Mouse (Mus musculus) embryonic facial prominence, embryonic 13.5 days (tissue): Measurements from ENCODE around the gene Olfr984. TPM values are rescaled to one million over a fixed set of nuclear protein-coding genes. Genes with fewer than 3 reads are reported as not detected.

Source experiments
- ATAC-seq: fragments of 200-750 bp; cut with Nextera tagmentation; 2 replicates; pipeline ENCODE4 v1.8.0; 2017; ENCODE audit warnings: low read depth; ENCODE audit not compliant: insufficient number of reproducible peaks, insufficient read depth, low FRiP score, low TSS enrichment
- H3K27ac ChIP-seq: fragments of 300-500 bp; sonication (generic); 2 replicates; pipeline ENCODE4 v1.5.1; 2015; ENCODE audit warnings: moderate library complexity, mild to moderate bottlenecking, inconsistent platforms
- H3K27me3 ChIP-seq: fragments of 300-500 bp; sonication (generic); 2 replicates; pipeline ENCODE4 v1.6.1; 2015; ENCODE audit warnings: mild to moderate bottlenecking, inconsistent platforms
- H3K36me3 ChIP-seq: fragments of 300-500 bp; sonication (generic); 2 replicates; pipeline ENCODE4 v1.6.1; 2015; ENCODE audit warnings: mild to moderate bottlenecking, inconsistent platforms
- H3K4me1 ChIP-seq: fragments of 300-500 bp; sonication (generic); 2 replicates; pipeline ENCODE4 v1.6.1; 2015; ENCODE audit warnings: inconsistent platforms
- H3K4me2 ChIP-seq: fragments of 300-500 bp; sonication (generic); 2 replicates; pipeline ENCODE4 v1.6.1; 2015; ENCODE audit warnings: moderate library complexity, mild to moderate bottlenecking, inconsistent platforms
- H3K4me3 ChIP-seq: fragments of 300-500 bp; sonication (generic); 2 replicates; pipeline ENCODE4 v1.5.1; 2015; ENCODE audit warnings: mild to moderate bottlenecking, inconsistent platforms
- H3K9ac ChIP-seq: fragments of 300-500 bp; sonication (generic); 2 replicates; pipeline ENCODE4 v1.6.1; 2015; ENCODE audit warnings: mild to moderate bottlenecking, inconsistent platforms
- H3K9me3 ChIP-seq: fragments of 300-500 bp; sonication (generic); 2 replicates; pipeline ENCODE4 v1.6.1; 2016; ENCODE audit warnings: inconsistent platforms
- WGBS: fragments of 180-500 bp; shearing (Covaris S2); methylation state at CpG from one replicate; pipeline ENCODE4 v1.1.7; 2015; ENCODE audit warnings: mixed read lengths; 5-methylcytosine and 5-hydroxymethylcytosine counted together
- polyA plus RNA-seq: library from polyadenylated mRNA; unstranded; fragments of >200 nt; fragmentation: Nextera tagmentation; extraction: Ambion mirVana; gene quantifications from 2 replicates; pipeline ENCODE4 v1.2.1, GENCODE M21; 2015

Gene Olfr984
- not detected in 2 replicates for polyA plus RNA-seq

DNA sequence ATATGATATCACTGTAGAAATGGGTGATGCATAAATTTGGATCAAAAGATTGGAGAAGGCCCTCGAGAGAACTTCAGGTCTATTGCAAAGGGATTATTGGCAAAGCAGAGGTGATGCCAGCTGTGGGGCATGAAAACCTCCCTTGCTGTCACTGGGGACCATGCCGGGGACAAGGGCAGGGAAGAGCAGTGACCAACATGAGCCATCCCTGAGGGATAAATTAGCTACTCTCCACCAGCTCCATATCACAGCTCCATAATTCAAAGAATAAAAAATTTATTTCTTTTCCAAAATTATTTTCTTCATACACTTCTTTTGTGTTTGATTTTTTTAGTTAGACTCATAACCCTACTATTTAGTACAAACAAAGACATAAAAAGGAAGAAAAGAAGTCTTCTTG lies at the start of gene Olfr984:
TSS of gene Olfr984 (minus strand) at position 101 of the 400 bp plus-strand sequence.
- H3K9me3 ChIP-seq = no peaks in the 10 kb centered on the region
- no peak within 1 kb of the TSS for H3K4me2 ChIP-seq
- no peak for ATAC-seq
- H3K4me1 ChIP-seq = peaks cover 7% of the 10 kb centered on the region; the same call in 1 of the 2 replicates
- H3K9ac ChIP-seq = no peak within 1 kb of the TSS
- no peak within 1 kb of the TSS for H3K27ac ChIP-seq
- no peaks in the 10 kb centered on the region for H3K36me3 ChIP-seq
- no peak within 1 kb of the TSS for H3K4me3 ChIP-seq
- no peaks in the 10 kb centered on the region for H3K27me3 ChIP-seq
- 82% methylated on average over 2 of the region's 2 CpGs for WGBS

DNA sequence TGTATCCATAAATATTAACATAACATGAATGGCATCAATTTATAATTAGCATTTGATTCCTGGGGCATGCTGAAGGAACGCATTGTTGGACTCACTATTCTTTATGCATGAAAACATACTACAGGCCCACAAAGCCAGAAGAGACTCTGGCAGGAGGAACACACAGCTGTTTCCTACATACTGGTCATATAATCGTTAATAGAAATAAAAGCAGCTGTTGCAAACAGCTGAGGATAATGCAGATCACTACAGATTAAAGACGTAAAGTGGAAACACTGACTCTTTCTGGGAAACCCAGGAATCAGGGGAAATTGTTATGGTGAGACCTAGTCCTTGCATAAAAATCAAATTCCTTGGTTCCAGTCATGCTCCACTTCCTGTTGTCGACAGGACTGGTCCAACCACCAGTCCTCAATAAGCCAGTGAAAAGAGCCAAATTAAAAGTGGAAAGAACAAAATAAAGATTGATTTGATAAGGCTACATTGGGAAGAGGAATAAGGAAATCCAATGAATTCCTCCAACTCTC lies 41.2 kb upstream of the Olfr984 start:
- H3K27me3 ChIP-seq = peaks cover 3% of the 10 kb centered on the region; the same call in 1 of the 2 replicates
- no peak for ATAC-seq

DNA sequence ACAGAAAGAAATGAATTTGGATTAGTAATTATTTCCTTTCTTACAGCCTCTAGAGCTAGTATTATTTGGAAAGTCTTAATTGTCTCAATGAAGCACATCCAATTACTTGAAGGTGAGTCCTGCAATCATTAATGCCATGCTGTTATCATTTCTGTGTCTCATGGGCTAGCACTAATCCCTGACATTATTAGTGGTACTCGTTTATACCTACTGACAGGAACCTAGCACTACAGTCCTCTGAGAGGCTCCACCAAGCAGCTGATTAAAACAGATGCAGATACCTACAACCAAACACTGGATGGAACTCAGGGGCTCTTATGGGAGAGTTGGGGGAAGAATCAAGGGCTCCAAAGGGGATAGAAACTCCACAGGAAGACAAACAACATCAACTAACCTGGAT lies 27.5 kb upstream of the Olfr984 start:
- H3K27ac ChIP-seq = no peak overlapping the region
- H3K4me3 ChIP-seq = no peak overlapping the region
- WGBS = 42% methylated on average over 1 of the region's 1 CpGs
- H3K4me1 ChIP-seq = no peaks in the 10 kb centered on the region
- H3K9me3 ChIP-seq = no peaks in the 10 kb centered on the region
- no peaks in the 10 kb centered on the region for H3K27me3 ChIP-seq
- ATAC-seq = no peak
- H3K9ac ChIP-seq = no peak overlapping the region
- H3K36me3 ChIP-seq = no peaks in the 10 kb centered on the region
- no peak overlapping the region for H3K4me2 ChIP-seq

More for the DNA sequence above, 41.2 kb upstream of the Olfr984 start:
- Histone ChIP-seq H3K4me3 (no peak overlapping the region), H3K4me2 (no peak overlapping the region), H3K4me1 (no peaks in the 10 kb centered on the region), H3K27ac (no peak overlapping the region), H3K9me3 (no peaks in the 10 kb centered on the region), H3K9ac (no peak overlapping the region), H3K36me3 (no peaks in the 10 kb centered on the region)
- WGBS = 44% methylated on average over 4 of the region's 4 CpGs

- H3K36me3 ChIP-seq = no peaks in the 10 kb centered on the region
- no peaks in the 10 kb centered on the region for H3K27me3 ChIP-seq
- no peak overlapping the region for H3K4me2 ChIP-seq
- H3K4me1 ChIP-seq = no peaks in the 10 kb centered on the region
- no peak overlapping the region for H3K9ac ChIP-seq
- no peak for ATAC-seq
- no peak overlapping the region for H3K4me3 ChIP-seq
- no peaks in the 10 kb centered on the region for H3K9me3 ChIP-seq
- 74% methylated on average over 4 of the region's 4 CpGs for WGBS
- H3K27ac ChIP-seq = no peak overlapping the region
Measured at GRCm38 (mm10) chr9:40139484-40139883, 25.5 kb upstream of the Olfr984 start.

DNA sequence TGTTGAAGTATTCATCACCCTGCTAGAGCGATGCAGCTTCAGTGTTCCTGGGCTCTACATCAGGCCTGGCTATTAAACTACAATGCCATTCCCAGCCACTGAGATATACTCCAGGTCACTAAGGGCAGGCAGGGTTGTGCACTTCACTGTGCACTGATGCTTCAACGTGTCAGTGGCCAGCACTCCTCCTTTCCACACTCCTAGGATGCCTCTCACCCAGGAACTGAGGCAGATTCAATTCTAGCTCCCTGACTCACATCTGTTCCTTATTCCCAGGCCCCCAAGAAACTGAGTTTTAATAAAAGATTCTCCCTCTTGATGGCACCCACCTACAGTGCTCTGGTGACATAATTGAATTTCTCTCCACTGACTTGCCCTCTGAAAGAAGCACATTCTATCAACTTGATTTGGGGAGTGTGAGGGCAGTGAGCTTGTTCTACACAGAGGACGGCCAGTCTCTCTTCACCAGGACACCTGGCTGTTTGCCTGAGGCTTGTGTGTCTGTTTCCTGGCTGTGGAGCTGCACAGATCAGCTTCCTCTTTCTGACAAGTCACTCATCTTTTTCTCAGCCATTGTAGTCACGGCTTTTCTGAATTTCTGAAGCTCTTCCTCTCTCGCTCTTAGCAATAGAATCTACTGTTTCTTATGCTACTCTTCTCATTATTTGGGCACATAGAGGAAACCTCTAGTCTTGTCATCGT lies 23.1 kb upstream of the Olfr984 start:
- WGBS = 74% methylated on average over 6 of the region's 6 CpGs
- H3K27me3 ChIP-seq = no peaks in the 10 kb centered on the region

DNA sequence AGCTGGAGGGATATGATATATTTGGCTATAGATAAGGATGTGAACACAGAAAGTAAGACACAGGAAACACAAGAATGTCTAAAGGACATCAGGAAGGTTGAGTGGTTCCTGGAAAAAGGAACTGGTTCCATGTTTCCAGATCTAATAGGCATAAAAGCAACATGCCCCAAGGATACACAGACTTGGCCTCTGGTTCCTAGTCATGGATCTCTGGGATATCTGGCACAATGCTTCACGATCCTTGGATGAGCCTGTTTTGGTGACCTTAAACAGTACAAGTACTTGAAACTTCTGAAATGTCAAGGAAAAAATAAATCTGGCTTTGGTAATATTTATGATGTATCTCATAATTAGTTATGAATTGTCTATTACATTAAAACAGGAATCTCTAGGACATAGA lies 16.6 kb upstream of the Olfr984 start:
- no peaks in the 10 kb centered on the region for H3K4me1 ChIP-seq
- H3K4me3 ChIP-seq = no peak overlapping the region
- no peak for ATAC-seq
- H3K27me3 ChIP-seq = no peaks in the 10 kb centered on the region
- no peak overlapping the region for H3K4me2 ChIP-seq
- no peak overlapping the region for H3K27ac ChIP-seq
- H3K36me3 ChIP-seq = no peaks in the 10 kb centered on the region
- H3K9me3 ChIP-seq = no peaks in the 10 kb centered on the region
- WGBS = 94% methylated on average over 1 of the region's 1 CpGs
- H3K9ac ChIP-seq = no peak overlapping the region

More for the DNA sequence above, 23.1 kb upstream of the Olfr984 start:
- no peaks in the 10 kb centered on the region for H3K36me3 ChIP-seq
- no peak overlapping the region for H3K9ac ChIP-seq
- ATAC-seq = no peak
- H3K4me2 ChIP-seq = no peak overlapping the region
- H3K9me3 ChIP-seq = no peaks in the 10 kb centered on the region
- no peak overlapping the region for H3K27ac ChIP-seq
- no peak overlapping the region for H3K4me3 ChIP-seq
- H3K4me1 ChIP-seq = no peaks in the 10 kb centered on the region

- H3K4me1 ChIP-seq = no peaks in the 10 kb centered on the region
- no peak within 1 kb of the TSS for H3K4me2 ChIP-seq
- no peak within 1 kb of the TSS for H3K27ac ChIP-seq
- ATAC-seq = no peak
- no peak within 1 kb of the TSS for H3K4me3 ChIP-seq
- no peaks in the 10 kb centered on the region for H3K9me3 ChIP-seq
- WGBS = 92% methylated on average over 1 of the region's 1 CpGs
- no peaks in the 10 kb centered on the region for H3K27me3 ChIP-seq
- H3K9ac ChIP-seq = no peak within 1 kb of the TSS
- no peaks in the 10 kb centered on the region for H3K36me3 ChIP-seq
Measured at GRCm38 (mm10) chr9:40130084-40130483, 16.1 kb upstream of the Olfr984 start, which contains the start of gene Olfr985. Gene Olfr985 (minus strand): TSS chr9:40130184.

DNA sequence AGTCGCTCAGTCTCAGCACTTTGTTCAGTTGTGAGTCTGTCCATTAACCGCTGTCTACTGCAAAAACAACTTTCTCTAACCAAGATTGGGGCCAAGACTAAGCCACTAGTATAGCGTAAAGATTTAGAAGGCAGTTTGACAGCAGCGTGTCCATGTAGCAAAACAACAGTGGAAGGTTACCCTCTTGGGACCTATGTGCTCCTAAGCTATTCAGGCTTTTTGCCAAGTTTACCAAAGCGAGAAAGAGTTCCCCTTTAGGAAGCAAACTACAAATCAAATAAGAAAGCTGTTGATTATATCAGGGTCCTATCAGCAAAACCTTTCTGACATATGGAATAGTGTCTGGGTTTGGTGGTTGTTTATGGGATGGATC lies 3.3 kb upstream of the Olfr984 start:
- ATAC-seq = no peak
- H3K4me2 ChIP-seq = peak overlapping the region; percentile 33
- H3K4me1 ChIP-seq = peaks cover 7% of the 10 kb centered on the region; the same call in 1 of the 2 replicates
- 59% methylated on average over 5 of the region's 5 CpGs for WGBS
- H3K27ac ChIP-seq = no peak overlapping the region
- no peak overlapping the region for H3K4me3 ChIP-seq
- no peaks in the 10 kb centered on the region for H3K36me3 ChIP-seq
- no peaks in the 10 kb centered on the region for H3K9me3 ChIP-seq
- H3K9ac ChIP-seq = no peak overlapping the region
- H3K27me3 ChIP-seq = no peaks in the 10 kb centered on the region

- H3K4me1 ChIP-seq = peaks cover 7% of the 10 kb centered on the region; the same call in 1 of the 2 replicates
- no peaks in the 10 kb centered on the region for H3K36me3 ChIP-seq
- peak overlapping the region; percentile 33 for H3K4me2 ChIP-seq
- no peaks in the 10 kb centered on the region for H3K27me3 ChIP-seq
- H3K27ac ChIP-seq = no peak overlapping the region
- H3K9ac ChIP-seq = no peak overlapping the region
- no peaks in the 10 kb centered on the region for H3K9me3 ChIP-seq
- ATAC-seq = no peak
- no peak overlapping the region for H3K4me3 ChIP-seq
- WGBS = 45% methylated on average over 10 of the region's 10 CpGs
Measured at GRCm38 (mm10) chr9:40116645-40117286, 2.8 kb upstream of the Olfr984 start.

GRCm38 (mm10) chr9:40094769-40095168 lies 19.2 kb downstream of the Olfr984 start:
- WGBS = 46% methylated on average over 3 of the region's 3 CpGs
- no peak for ATAC-seq
- no peaks in the 10 kb centered on the region for H3K9me3 ChIP-seq

DNA sequence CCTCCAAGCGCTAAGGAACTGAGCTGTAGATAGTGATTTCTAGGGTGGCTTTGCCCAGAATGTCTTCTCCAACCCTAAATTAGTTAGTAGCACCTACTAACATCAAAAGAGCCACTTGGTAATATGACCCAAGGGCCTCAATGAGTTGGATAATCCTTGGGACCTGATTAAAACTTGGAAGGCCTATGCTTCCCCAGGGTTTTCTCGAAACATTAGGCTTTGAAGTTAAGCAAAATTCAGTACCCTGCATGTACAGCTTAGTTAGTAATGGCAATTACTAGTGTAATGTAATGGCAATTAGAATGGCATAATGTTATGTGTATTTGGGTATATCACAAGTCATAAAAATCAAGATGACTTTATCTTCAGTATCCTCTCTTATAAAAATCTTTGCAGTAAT lies 20.5 kb downstream of the Olfr984 start, which contains the start of gene Olfr983:
TSS of gene Olfr983 (minus strand) at position 101 of the 400 bp plus-strand sequence.
- H3K4me3 ChIP-seq = no peak within 1 kb of the TSS
- no peak within 1 kb of the TSS for H3K4me2 ChIP-seq
- WGBS = 71% methylated on average over 2 of the region's 2 CpGs
- no peak for ATAC-seq
- H3K27me3 ChIP-seq = no peaks in the 10 kb centered on the region
- no peak within 1 kb of the TSS for H3K27ac ChIP-seq
- no peak within 1 kb of the TSS for H3K9ac ChIP-seq
- H3K4me1 ChIP-seq = no peaks in the 10 kb centered on the region
- no peaks in the 10 kb centered on the region for H3K36me3 ChIP-seq
- H3K9me3 ChIP-seq = no peaks in the 10 kb centered on the region

More at GRCm38 (mm10) chr9:40094769-40095168, 19.2 kb downstream of the Olfr984 start:
- H3K4me3 ChIP-seq = no peak overlapping the region
- H3K9ac ChIP-seq = no peak overlapping the region
- no peaks in the 10 kb centered on the region for H3K27me3 ChIP-seq
- H3K4me1 ChIP-seq = no peaks in the 10 kb centered on the region
- no peaks in the 10 kb centered on the region for H3K36me3 ChIP-seq
- H3K27ac ChIP-seq = no peak overlapping the region
- H3K4me2 ChIP-seq = no peak overlapping the region

GRCm38 (mm10) chr9:40073529-40073928 lies 40.5 kb downstream of the Olfr984 start, which contains the start of gene Olfr982:
Gene Olfr982 (plus strand): TSS chr9:40073829.
- H3K4me1 ChIP-seq = no peaks in the 10 kb centered on the region
- H3K9me3 ChIP-seq = no peaks in the 10 kb centered on the region
- no peaks in the 10 kb centered on the region for H3K27me3 ChIP-seq
- 74% methylated on average over 2 of the region's 2 CpGs for WGBS
- no peak within 1 kb of the TSS for H3K4me3 ChIP-seq
- no peak within 1 kb of the TSS for H3K4me2 ChIP-seq
- H3K9ac ChIP-seq = no peak within 1 kb of the TSS
- H3K27ac ChIP-seq = no peak within 1 kb of the TSS
- no peaks in the 10 kb centered on the region for H3K36me3 ChIP-seq
- no peak for ATAC-seq
